Mouse (Mus musculus) heart, postnatal 14 days (tissue): Measurements from ENCODE around the gene Gsto1. TPM values are rescaled to one million over a fixed set of nuclear protein-coding genes. Genes with fewer than 3 reads are reported as not detected.
"Not testable (repeated sequence)": the region's sequence is repeated elsewhere in the genome, so short reads cannot be mapped to it uniquely, and the experiment has no call there.

Source experiments
- DNase-seq, 2 experiments: peaks; one replicate each; pipeline ENCODE4 v3.0.0; 2021 to 2022
- intact Hi-C: fragments of 180-260 bp; cut with DNase I; formaldehyde crosslinking; loops from one replicate; pipeline ENCODE4 v1.15.1; 2025
- long read RNA-seq, 2 experiments: library from polyadenylated mRNA; stranded (forward); transcript quantifications; one replicate each; pipeline ENCODE4 v2.0.0; 2021
- total RNA-seq, 2 experiments: library from RNA; stranded (reverse); gene quantifications; 2 replicates each; pipeline ENCODE4 v1.2.3; 2021

Gsto1 gene
- total RNA-seq = 100 to 1,000 TPM; 133 to 134 TPM
- long read RNA-seq, experiment 1, transcript Gsto1-201 (6 exons, 1,182 nt) = major isoform, 69 of 74 reads
- long read RNA-seq, experiment 1, partial matches to known transcripts = 2 of 74 reads
- long read RNA-seq, experiment 1, other reads (novel, unspliced or antisense) = 1 of 74 reads
- long read RNA-seq, experiment 2, transcript Gsto1-201 (6 exons, 1,182 nt) = major isoform, 58 of 61 reads
- long read RNA-seq, experiment 2, partial matches to known transcripts = 0 of 61 reads
- long read RNA-seq, experiment 2, other reads (novel, unspliced or antisense) = 2 of 61 reads

GRCm38 (mm10) chr19:47854796-47855783 lies at the start of gene Gsto1:
Gene Gsto1, plus strand, starts transcription at chr19:47854970.
- DNase-seq = peak; percentile 88 to 93
- intact Hi-C loops = no loop called here

GRCm38 (mm10) chr19:47812091-47812490 lies 42.7 kb upstream of the Gsto1 start:
- DNase-seq = no peak
- intact Hi-C loops = no loop called here

GRCm38 (mm10) chr19:47814721-47815120 lies 40.0 kb upstream of the Gsto1 start:
- no peak for DNase-seq
- intact Hi-C loops = no loop called here

GRCm38 (mm10) chr19:47817692-47818091 lies 37.1 kb upstream of the Gsto1 start:
- DNase-seq = no peak
- intact Hi-C loops = no loop called here

- peak; percentile 63 to 86 for DNase-seq
These were observed 33.8 kb upstream of the Gsto1 start for GRCm38 (mm10) chr19:47820832-47821493.

GRCm38 (mm10) chr19:47821494-47821872 lies 33.3 kb upstream of the Gsto1 start:
- DNase-seq = no peak
- intact Hi-C loops = loop anchor here (2.0 to 10.0 kb wide), 2 partner anchors 163 to 467 kb away; no protein-coding TSS in a partner anchor

More at GRCm38 (mm10) chr19:47820832-47821493, 33.8 kb upstream of the Gsto1 start:
- intact Hi-C loops = loop anchor here (2.0 to 10.0 kb wide), 2 partner anchors 162 to 466 kb away; no protein-coding TSS in a partner anchor

- no peak for DNase-seq
- intact Hi-C loops = loop anchor here (1.0 to 10.0 kb wide), 2 partner anchors 315 to 467 kb away; no protein-coding TSS in a partner anchor
These were observed 32.5 kb upstream of the Gsto1 start for GRCm38 (mm10) chr19:47822143-47822796.

GRCm38 (mm10) chr19:47824026-47824425 lies 30.7 kb upstream of the Gsto1 start:
- DNase-seq = no peak
- intact Hi-C loops = loop anchor here (10.0 kb wide), 1 partner anchor 469 kb away; no protein-coding TSS in a partner anchor

- intact Hi-C loops = loop anchor here (10.0 kb wide), 1 partner anchor 475 kb away; no protein-coding TSS in a partner anchor
- DNase-seq = no peak
These were observed 24.8 kb upstream of the Gsto1 start for GRCm38 (mm10) chr19:47829913-47830450.

- intact Hi-C loops = no loop called here
- DNase-seq = no peak
These were observed 23.7 kb upstream of the Gsto1 start for GRCm38 (mm10) chr19:47831111-47831510.

- intact Hi-C loops = no loop called here
- no peak for DNase-seq
These were observed 22.5 kb upstream of the Gsto1 start for GRCm38 (mm10) chr19:47832316-47832715.

- intact Hi-C loops = no loop called here
- DNase-seq = no peak
These were observed 20.2 kb upstream of the Gsto1 start for GRCm38 (mm10) chr19:47834614-47835013.

GRCm38 (mm10) chr19:47835776-47836175 lies 19.0 kb upstream of the Gsto1 start:
- DNase-seq = no peak
- intact Hi-C loops = no loop called here

GRCm38 (mm10) chr19:47836701-47837526 lies 17.9 kb upstream of the Gsto1 start:
- intact Hi-C loops = no loop called here
- peak; percentile 57 to 68 for DNase-seq

- no peak for DNase-seq
- intact Hi-C loops = no loop called here
These were observed 17.3 kb upstream of the Gsto1 start for GRCm38 (mm10) chr19:47837527-47837901.

GRCm38 (mm10) chr19:47841234-47841633 lies 13.5 kb upstream of the Gsto1 start:
- intact Hi-C loops = not testable (repeated sequence)

GRCm38 (mm10) chr19:47849735-47850134 lies 5.0 kb upstream of the Gsto1 start:
- intact Hi-C loops = no loop called here
- no peak for DNase-seq

More at GRCm38 (mm10) chr19:47841234-47841633, 13.5 kb upstream of the Gsto1 start:
- DNase-seq = not testable (repeated sequence)

- DNase-seq, intact Hi-C loops: not testable (repeated sequence)
These were observed 2.6 kb upstream of the Gsto1 start for GRCm38 (mm10) chr19:47852131-47852530.

GRCm38 (mm10) chr19:47853053-47853452 lies 1.7 kb upstream of the Gsto1 start:
- intact Hi-C loops = no loop called here

More at GRCm38 (mm10) chr19:47853053-47853452, 1.7 kb upstream of the Gsto1 start:
- DNase-seq = no peak
